Mouse (Mus musculus) forelimb bud, embryonic 11.5 days (tissue): ENCODE results near the gene Gm14151.
A peak's percentile ranks its signal among the peaks of the same experiment; 100 is the strongest.
"Not testable (repeated sequence)": the region's sequence is repeated elsewhere in the genome, so short reads cannot be mapped to it uniquely, and the experiment has no call there.

Experiments
- DNase-seq: peaks from one replicate; pipeline ENCODE4 v3.0.0-alpha.2; 2012; ENCODE audit warnings: low read depth, low spot score

Gene Gm14151

DNA sequence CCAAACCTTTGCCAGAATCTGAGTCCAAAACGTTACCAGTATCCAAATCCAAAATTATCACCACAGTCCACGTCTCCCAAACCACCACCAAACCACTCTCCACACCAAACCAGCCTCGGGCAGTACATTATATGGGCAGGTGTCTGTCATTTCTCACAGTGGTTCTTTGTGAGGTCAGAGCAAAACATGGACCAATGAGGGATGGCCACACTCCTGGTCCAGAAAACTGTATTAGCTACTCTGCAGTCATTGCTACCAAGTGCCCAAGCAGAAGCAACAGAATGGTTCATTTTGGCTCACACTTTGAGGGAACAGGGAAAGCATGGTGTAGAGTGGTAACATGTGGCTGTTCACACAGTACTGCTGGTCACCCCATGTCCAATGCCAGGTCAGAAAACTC lies at the start of gene Gm14151:
Gene Gm14151, minus strand, starts transcription at position 101 of the 400 bp plus-strand sequence.
- DNase-seq: not testable (repeated sequence)

DNA sequence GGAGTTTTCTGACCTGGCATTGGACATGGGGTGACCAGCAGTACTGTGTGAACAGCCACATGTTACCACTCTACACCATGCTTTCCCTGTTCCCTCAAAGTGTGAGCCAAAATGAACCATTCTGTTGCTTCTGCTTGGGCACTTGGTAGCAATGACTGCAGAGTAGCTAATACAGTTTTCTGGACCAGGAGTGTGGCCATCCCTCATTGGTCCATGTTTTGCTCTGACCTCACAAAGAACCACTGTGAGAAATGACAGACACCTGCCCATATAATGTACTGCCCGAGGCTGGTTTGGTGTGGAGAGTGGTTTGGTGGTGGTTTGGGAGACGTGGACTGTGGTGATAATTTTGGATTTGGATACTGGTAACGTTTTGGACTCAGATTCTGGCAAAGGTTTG lies 5.8 kb upstream of the Gm14151 start, which contains the start of gene Gm14147:
Gene Gm14147, plus strand, starts transcription at position 301 of the 400 bp plus-strand sequence.
- not testable (repeated sequence) for DNase-seq

DNA sequence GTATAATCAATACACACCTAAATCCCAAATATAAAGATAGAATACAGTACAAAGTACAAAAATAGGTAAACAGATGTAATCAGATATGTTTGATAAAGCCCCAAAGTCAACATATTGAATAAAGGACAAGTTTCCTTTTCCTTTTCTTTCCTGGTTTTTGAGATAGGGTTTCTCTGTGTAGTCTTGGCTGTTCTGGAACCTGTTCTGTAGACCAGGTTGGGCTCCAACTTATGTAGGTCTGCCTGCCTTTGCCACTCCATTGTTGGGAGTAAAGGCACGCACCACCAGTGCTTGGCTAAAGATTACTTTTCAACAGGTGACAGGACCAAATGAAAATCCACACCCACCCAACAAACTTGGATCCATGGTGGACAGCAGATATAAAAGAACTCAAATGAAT lies 35.5 kb downstream of the Gm14151 start:
- no peak for DNase-seq

DNA sequence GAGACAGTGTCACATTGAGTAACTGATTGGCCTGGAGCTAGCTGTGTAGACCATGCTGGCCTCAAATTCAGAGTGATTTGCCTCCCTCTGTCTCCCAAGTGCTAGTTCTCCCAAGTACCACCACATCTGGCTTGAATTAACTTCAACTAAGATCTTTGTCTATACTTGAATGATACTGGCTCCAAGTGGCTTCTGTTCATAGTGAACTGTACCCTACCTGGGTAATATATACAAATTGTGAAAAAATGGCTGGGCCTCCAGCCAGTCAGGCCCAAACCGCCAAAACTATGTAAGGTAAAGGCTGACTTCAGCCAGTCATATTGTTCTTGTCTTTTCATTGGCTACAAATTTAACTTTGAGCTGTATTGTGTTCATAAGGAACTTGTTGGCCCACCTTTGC lies 51.7 kb downstream of the Gm14151 start:
- no peak for DNase-seq

DNA sequence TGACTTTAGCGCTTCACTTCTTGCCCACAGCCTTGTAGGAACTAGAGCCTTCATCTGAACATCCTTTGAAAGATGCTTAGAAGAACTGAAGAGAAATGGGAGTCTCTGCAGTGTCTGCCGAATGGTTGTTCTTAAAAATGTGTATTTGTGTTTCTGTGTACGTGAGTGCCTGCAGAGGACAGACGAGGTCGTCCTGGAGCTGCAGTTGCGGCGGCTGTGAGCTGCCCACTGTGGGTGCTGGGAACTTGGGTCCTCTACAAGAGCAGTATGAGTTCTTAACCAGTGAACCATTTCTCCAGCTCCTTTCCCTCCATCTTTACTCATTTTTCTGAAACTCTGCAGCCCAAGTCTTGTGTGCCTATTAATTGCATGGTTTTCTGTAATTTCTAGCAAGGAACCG lies 52.4 kb downstream of the Gm14151 start:
- no peak for DNase-seq

DNA sequence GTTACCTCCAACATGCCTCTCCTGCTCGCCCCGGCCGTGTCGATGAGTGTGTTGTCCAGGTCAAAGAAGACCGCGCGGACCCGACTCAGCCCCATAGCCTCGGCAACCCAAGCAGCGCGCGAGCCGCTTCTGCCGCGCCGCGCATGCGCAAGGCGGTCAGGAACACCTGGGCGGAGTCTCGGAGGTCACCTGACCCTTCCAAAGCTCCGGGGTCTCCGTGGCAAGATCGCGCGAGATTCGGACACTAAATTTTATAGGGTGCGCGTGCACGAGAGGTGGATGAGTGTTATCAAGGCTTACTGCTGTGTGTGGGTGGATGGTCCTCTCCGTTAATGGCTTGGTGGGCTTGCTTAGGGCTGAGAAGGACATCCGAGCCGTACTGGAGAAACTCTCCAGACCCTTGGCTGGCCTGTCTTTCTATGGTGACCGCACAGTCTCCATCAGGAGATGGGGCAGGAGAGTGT lies 52.9 kb downstream of the Gm14151 start, which contains the start of the genes Ninl and Nanp:
Gene Ninl, minus strand, starts transcription at position 151 of the 464 bp plus-strand sequence.
Gene Nanp, minus strand, starts transcription at position 167 of the 464 bp plus-strand sequence.
- peak; percentile 97 for DNase-seq

DNA sequence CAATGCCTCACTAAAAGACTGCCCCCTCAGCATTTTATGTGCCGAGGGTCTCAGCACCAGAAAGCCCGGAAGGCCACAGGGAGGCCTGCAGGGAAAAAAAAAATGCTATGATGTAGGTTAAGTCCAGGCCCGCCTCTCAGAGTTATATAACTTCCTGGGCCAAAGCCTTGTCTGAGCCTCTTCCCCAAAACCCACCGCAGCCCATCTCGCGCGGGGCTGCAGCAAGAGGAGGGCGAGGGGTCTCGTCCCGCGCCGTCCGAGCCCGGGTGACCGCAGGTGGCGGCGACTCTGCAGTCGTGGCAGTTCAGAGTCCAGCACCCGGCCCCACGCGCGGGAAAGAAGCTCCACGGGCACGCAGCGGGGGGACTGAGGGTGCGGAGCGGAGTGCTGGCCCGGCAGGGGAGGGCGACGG lies 53.3 kb downstream of the Gm14151 start:
- DNase-seq: peak; percentile 23

DNA sequence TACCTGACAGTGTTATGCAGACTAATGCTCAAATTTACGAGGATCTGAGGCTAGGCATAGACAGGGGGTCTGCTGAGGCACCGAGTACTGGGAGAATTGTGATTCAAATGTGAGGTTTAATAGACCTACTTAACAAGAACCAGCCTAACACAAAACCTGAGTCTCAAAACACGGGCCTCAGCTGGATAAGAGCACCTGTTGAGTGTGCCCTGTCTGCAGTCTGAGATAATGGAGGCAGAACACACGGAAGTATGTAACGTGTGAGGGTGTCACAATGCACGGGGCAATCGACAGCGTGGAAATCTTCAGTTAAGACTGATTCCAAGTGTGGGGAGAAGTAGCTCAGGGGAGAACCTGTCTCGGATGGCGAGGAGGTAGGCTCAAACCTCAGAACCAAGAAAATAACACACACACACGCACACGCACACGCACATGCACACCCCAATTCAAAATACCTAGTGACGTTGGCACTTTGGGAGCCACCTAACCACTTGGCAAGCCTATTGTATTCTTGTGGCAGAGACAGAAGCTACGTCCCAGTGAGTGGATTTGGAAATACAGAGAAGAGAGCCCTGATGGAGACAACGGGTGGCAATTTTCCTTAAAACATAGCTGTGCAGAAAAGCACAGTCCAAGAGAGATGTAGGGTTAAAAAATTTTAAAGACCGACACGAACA lies 54.1 kb downstream of the Gm14151 start:
- no peak for DNase-seq

DNA sequence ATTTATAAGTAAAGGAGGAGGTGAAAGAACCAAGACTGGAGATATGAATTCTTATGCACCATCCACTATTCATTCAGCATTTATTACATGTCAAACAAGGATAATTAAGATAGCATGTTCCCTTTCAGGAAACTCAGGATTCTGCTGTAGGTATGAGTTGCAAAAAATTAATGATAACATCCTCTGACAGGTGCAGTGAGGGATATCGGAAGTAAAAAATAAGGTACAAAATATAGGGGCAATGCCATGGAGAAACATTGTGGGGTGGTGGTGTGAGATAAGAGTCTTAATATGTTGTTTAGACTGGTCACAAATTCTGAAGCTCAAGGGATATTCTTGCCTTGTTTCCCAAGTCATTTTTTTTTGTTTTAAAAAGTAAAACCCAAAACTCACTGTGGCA lies 54.9 kb downstream of the Gm14151 start:
- DNase-seq: no peak
